ENCODE assay signal across 8 mouse cellular contexts in genomic region chr9:79961630-79962285, GRCm38 (mm10). TPM values are rescaled to one million over a fixed set of nuclear protein-coding genes. Genes with fewer than 3 reads are reported as not detected.
DNase-seq lines count a peak whose midpoint lies in the region; ATAC-seq and TF ChIP-seq lines count a peak whose summit lies in the region.

No protein-coding gene starts in this region.

- no peaks in the 10 kb centered on the region for H3K36me3 ChIP-seq in embryonic facial prominence, embryonic 13.5 days
- peaks cover 6% of the 10 kb centered on the region; the same call in 1 of the 2 replicates for H3K36me3 ChIP-seq in heart, embryonic 14.5 days (ENCODE audit: control insufficient read depth, insufficient read depth, low read length)
- no peaks in the 10 kb centered on the region for H3K36me3 ChIP-seq in liver, postnatal 0 days (replicated peaks; ENCODE audit: insufficient read depth, low read length)

- peak overlapping the region; percentile 43 for H3K4me2 ChIP-seq in embryonic facial prominence, embryonic 13.5 days
- H3K4me2 ChIP-seq in heart, embryonic 14.5 days (ENCODE audit: low read length) = peak overlapping the region; percentile 40
- H3K4me2 ChIP-seq in liver, postnatal 0 days (ENCODE audit: low read depth, low read length) = 0 out of 2 replicates have a peak overlapping the region, but pooled peaks have one; percentile 6

- H3K9me3 ChIP-seq in embryonic facial prominence, embryonic 13.5 days = no peaks in the 10 kb centered on the region
- no peaks in the 10 kb centered on the region for H3K9me3 ChIP-seq in heart, embryonic 14.5 days (ENCODE audit: control insufficient read depth, low read length)
- no peaks in the 10 kb centered on the region for H3K9me3 ChIP-seq in liver, postnatal 0 days (ENCODE audit: low read length)

- H3K27ac ChIP-seq in embryonic facial prominence, embryonic 13.5 days = no peak overlapping the region; the same call in 1 of the 2 replicates
- H3K27ac ChIP-seq in heart, embryonic 14.5 days (replicated peaks in 1 of 2; ENCODE audit: control insufficient read depth in 1 of 2, insufficient read depth in 1 of 2, low read depth in 2 of 2, low read length in 2 of 2) = peak overlapping the region; percentile 26 to 55
- H3K27ac ChIP-seq in liver, postnatal 0 days (ENCODE audit: low read depth) = peak overlapping the region; percentile 39; the same call in 1 of the 2 replicates
- H3K27ac ChIP-seq in olfactory bulb, adult 2 months (ENCODE audit: insufficient read depth, low read depth, low read length) = no peak overlapping the region

- 50% methylated on average over 16 of the region's 16 CpGs for WGBS in embryonic facial prominence, embryonic 13.5 days
- WGBS in heart, embryonic 14.5 days = 45% methylated on average over 16 of the region's 16 CpGs
- 57% methylated on average over 16 of the region's 16 CpGs for WGBS in liver, postnatal 0 days (ENCODE audit: insufficient replicate concordance)
- 35% methylated on average over 16 of the region's 16 CpGs for WGBS in olfactory bulb, adult 2 months

- ATAC-seq in embryonic facial prominence, embryonic 13.5 days (ENCODE audit: insufficient number of reproducible peaks, insufficient read depth, low FRiP score, low TSS enrichment, low read depth) = 0 out of 2 replicates have a peak, but pooled peaks have one; percentile 37
- peak; percentile 59 for ATAC-seq in heart, embryonic 14.5 days (ENCODE audit: insufficient number of reproducible peaks, insufficient read depth, low FRiP score, low read depth)
- ATAC-seq in liver, postnatal 0 days = peak; percentile 68

- H3K9ac ChIP-seq in embryonic facial prominence, embryonic 13.5 days = peak overlapping the region; percentile 54; the same call in 1 of the 2 replicates
- H3K9ac ChIP-seq in heart, embryonic 14.5 days (ENCODE audit: low read length) = peak overlapping the region; percentile 9; the same call in 1 of the 2 replicates
- no peak overlapping the region for H3K9ac ChIP-seq in liver, postnatal 0 days (replicated peaks)

- TF ChIP-seq EP300 in liver, postnatal 0 days (IDR thresholded peaks at IDR 0.05; ENCODE audit: low read depth) = no peak

- peak; percentile 54 for DNase-seq in testis, postnatal 10 days (ENCODE audit: low spot score)
- no peak for DNase-seq in testis, postnatal 14 days (ENCODE audit: low spot score)
- DNase-seq in kidney, adult 9 months = peak; percentile 57
- peak; percentile 49 for DNase-seq in liver, postnatal 0 days
- DNase-seq in ovary, postnatal 14 days (ENCODE audit: low spot score) = no peak

- H3K4me1 ChIP-seq in embryonic facial prominence, embryonic 13.5 days = peaks cover 5% of the 10 kb centered on the region
- peaks cover 11 to 39% of the 10 kb centered on the region in 2 experiments for H3K4me1 ChIP-seq in heart, embryonic 14.5 days (ENCODE audit: control insufficient read depth in 2 of 2, insufficient read depth in 2 of 2, low read length in 2 of 2)
- H3K4me1 ChIP-seq in liver, postnatal 0 days (ENCODE audit: insufficient read depth) = 0 out of 2 replicates have a peak, but pooled peaks cover 2% of the 10 kb centered on the region
- peaks cover 3% of the 10 kb centered on the region for H3K4me1 ChIP-seq in olfactory bulb, adult 2 months (ENCODE audit: control insufficient read depth, insufficient read depth, low read length)

- TF ChIP-seq CTCF in liver, postnatal 0 days (IDR thresholded peaks at IDR 0.05; ENCODE audit: low read depth) = no peak
- no peak for TF ChIP-seq CTCF in olfactory bulb, adult 2 months (IDR thresholded peaks at IDR 0.05; ENCODE audit: insufficient read depth, low read depth, low read length)

- peak overlapping the region; percentile 24 for H3K4me3 ChIP-seq in embryonic facial prominence, embryonic 13.5 days
- H3K4me3 ChIP-seq in heart, embryonic 14.5 days (ENCODE audit: control insufficient read depth in 1 of 2, insufficient read depth in 1 of 2, low read depth in 1 of 2, low read length in 2 of 2) = no peak overlapping the region; a peak in 1 of 4 replicates
- H3K4me3 ChIP-seq in liver, postnatal 0 days (ENCODE audit: low read depth, low read length) = no peak overlapping the region
- peak overlapping the region; percentile 20 for H3K4me3 ChIP-seq in olfactory bulb, adult 2 months (ENCODE audit: insufficient read depth, low read depth, low read length)

- no peak for TF ChIP-seq POLR2A in olfactory bulb, adult 2 months (IDR thresholded peaks at IDR 0.05; ENCODE audit: insufficient read depth, low read depth, low read length)

- H3K27me3 ChIP-seq in embryonic facial prominence, embryonic 13.5 days = no peaks in the 10 kb centered on the region
- no peaks in the 10 kb centered on the region for H3K27me3 ChIP-seq in heart, embryonic 14.5 days (ENCODE audit: control insufficient read depth, insufficient read depth, low read length)
- no peaks in the 10 kb centered on the region for H3K27me3 ChIP-seq in liver, postnatal 0 days (ENCODE audit: insufficient read depth, low read length)

RNA-seq across cellular contexts. Expression of gene Filip1, which starts 50.9 kb away (rescaled TPM):
- polyA plus RNA-seq in embryonic facial prominence, embryonic 13.5 days (2015; fragmentation: Nextera tagmentation; extraction: Ambion mirVana) = 4.1 and 5.6 TPM in 2 replicates
- 33.9 and 39.3 TPM in 2 replicates for polyA plus RNA-seq in heart, embryonic 14.5 days (2014; fragmentation: Nextera tagmentation; extraction: Ambion mirVana)
- polyA plus RNA-seq in liver, postnatal 0 days (2015; fragmentation: Nextera tagmentation; extraction: Ambion mirVana) = 0.99 and 1.2 TPM in 2 replicates
- not detected in 2 replicates for polyA plus RNA-seq in olfactory bulb, adult 2 months (2012; ENCODE audit: insufficient read depth, insufficient read length, low replicate concordance, missing spikeins)

Comparison
In these comparisons a context has a peak if more than half of its experiments do, and no peak if none do; other contexts are left out.
1. DNase-seq: peak in testis, postnatal 10 days (single experiment), kidney, adult 9 months (single experiment) and liver, postnatal 0 days (single experiment); none in testis, postnatal 14 days (single experiment) and ovary, postnatal 14 days (single experiment).
2. H3K27ac ChIP-seq: peak in heart, embryonic 14.5 days (2 of 2) and liver, postnatal 0 days (single experiment); none in embryonic facial prominence, embryonic 13.5 days (single experiment) and olfactory bulb, adult 2 months (single experiment).
3. H3K4me3 ChIP-seq: peak in embryonic facial prominence, embryonic 13.5 days (single experiment) and olfactory bulb, adult 2 months (single experiment); none in heart, embryonic 14.5 days (0 of 2) and liver, postnatal 0 days (single experiment).
4. Peak in every context shown above with its lines, with median percentiles within 50 percentile points of each other: ATAC-seq and H3K4me2 ChIP-seq.